ENCODE assay signal across 9 mouse cellular contexts in genomic region chr4:104218765-104219164, GRCm38 (mm10).
DNase-seq lines count a peak whose midpoint lies in the region; ATAC-seq and TF ChIP-seq lines count a peak whose summit lies in the region.
"Had no signal": no experiment of that assay in that cellular context is flagged by ENCODE, and none has a peak within 500 bp of the region (broad histone marks: within the 10 kb centered on the region; RNA-seq: fewer than 3 reads in every experiment).

No protein-coding gene starts in this region.

- DNase-seq in adrenal gland, adult 2 months = peak; percentile 9
- no peak for DNase-seq in adrenal gland, postnatal 25 days
- DNase-seq in kidney, adult 11 months = peak; percentile 57
- no peak for DNase-seq in midbrain, postnatal 0 days (ENCODE audit: low spot score)
- peak; percentile 75 for DNase-seq in liver, postnatal 0 days

- H3K9me3 ChIP-seq in kidney, embryonic 16.5 days (ENCODE audit: low read length) = no peaks in the 10 kb centered on the region
- H3K9me3 ChIP-seq in midbrain, embryonic 15.5 days = no peaks in the 10 kb centered on the region
- no peaks in the 10 kb centered on the region for H3K9me3 ChIP-seq in midbrain, postnatal 0 days (ENCODE audit: low read length)
- H3K9me3 ChIP-seq in liver, postnatal 0 days (ENCODE audit: low read length) = no peaks in the 10 kb centered on the region
- H3K9me3 ChIP-seq: heart, embryonic 12.5 days had no signal

- H3K4me2 ChIP-seq in kidney, embryonic 16.5 days (replicated peaks; ENCODE audit: low read depth, low read length) = no peak overlapping the region
- H3K4me2 ChIP-seq in midbrain, embryonic 15.5 days = no peak overlapping the region
- H3K4me2 ChIP-seq in midbrain, postnatal 0 days (ENCODE audit: low read depth, low read length, poor library complexity, severe bottlenecking) = no peak overlapping the region
- no peak overlapping the region for H3K4me2 ChIP-seq in liver, postnatal 0 days (ENCODE audit: low read depth, low read length)
- H3K4me2 ChIP-seq: heart, embryonic 12.5 days had no signal

- H3K4me3 ChIP-seq in kidney, embryonic 16.5 days (ENCODE audit: low read length) = no peak overlapping the region
- H3K4me3 ChIP-seq in midbrain, embryonic 15.5 days = no peak overlapping the region
- H3K4me3 ChIP-seq in midbrain, postnatal 0 days (ENCODE audit: low read depth, low read length) = no peak overlapping the region
- no peak overlapping the region for H3K4me3 ChIP-seq in liver, postnatal 0 days (ENCODE audit: low read depth, low read length)
- H3K4me3 ChIP-seq: heart, embryonic 12.5 days had no signal

- no peaks in the 10 kb centered on the region for H3K36me3 ChIP-seq in kidney, embryonic 16.5 days (ENCODE audit: insufficient read depth, low read length)
- H3K36me3 ChIP-seq in midbrain, embryonic 15.5 days (replicated peaks) = no peaks in the 10 kb centered on the region
- no peaks in the 10 kb centered on the region for H3K36me3 ChIP-seq in midbrain, postnatal 0 days (ENCODE audit: insufficient read depth, low read length)
- no peaks in the 10 kb centered on the region for H3K36me3 ChIP-seq in liver, postnatal 0 days (replicated peaks; ENCODE audit: insufficient read depth, low read length)
- H3K36me3 ChIP-seq: heart, embryonic 12.5 days had no signal

- H3K4me1 ChIP-seq in kidney, embryonic 16.5 days (ENCODE audit: insufficient read depth, low read length) = no peaks in the 10 kb centered on the region
- peaks cover 41% of the 10 kb centered on the region for H3K4me1 ChIP-seq in midbrain, embryonic 15.5 days
- peaks cover 12% of the 10 kb centered on the region; the same call in 1 of the 2 replicates for H3K4me1 ChIP-seq in midbrain, postnatal 0 days (ENCODE audit: insufficient read depth, low read length)
- peaks cover 11% of the 10 kb centered on the region; the same call in 1 of the 2 replicates for H3K4me1 ChIP-seq in liver, postnatal 0 days (ENCODE audit: insufficient read depth)

- TF ChIP-seq CTCF in midbrain, postnatal 0 days (IDR thresholded peaks at IDR 0.05) = no peak
- no peak for TF ChIP-seq CTCF in liver, postnatal 0 days (IDR thresholded peaks at IDR 0.05; ENCODE audit: low read depth)

- H3K27me3 ChIP-seq in kidney, embryonic 16.5 days (ENCODE audit: insufficient read depth, low read length) = no peaks in the 10 kb centered on the region
- H3K27me3 ChIP-seq in midbrain, embryonic 15.5 days (replicated peaks) = no peaks in the 10 kb centered on the region
- no peaks in the 10 kb centered on the region for H3K27me3 ChIP-seq in midbrain, postnatal 0 days (ENCODE audit: insufficient read depth, low read length)
- no peaks in the 10 kb centered on the region for H3K27me3 ChIP-seq in liver, postnatal 0 days (ENCODE audit: insufficient read depth, low read length)

- ATAC-seq in kidney, embryonic 16.5 days (ENCODE audit: low FRiP score, low TSS enrichment) = no peak
- no peak for ATAC-seq in midbrain, embryonic 15.5 days (replicated peaks)
- no peak for ATAC-seq in midbrain, postnatal 0 days (ENCODE audit: low FRiP score)
- peak; percentile 96 for ATAC-seq in liver, postnatal 0 days
- no peak for ATAC-seq in inflammation-experienced regulatory T-cells, adult 6 months

- TF ChIP-seq EP300 in liver, postnatal 0 days (IDR thresholded peaks at IDR 0.05; ENCODE audit: low read depth) = 0 out of 2 replicates have a peak, but pooled peaks have one; percentile 18

- 62% methylated on average over 6 of the region's 6 CpGs for WGBS in kidney, embryonic 16.5 days
- WGBS in midbrain, embryonic 15.5 days = 52% methylated on average over 6 of the region's 6 CpGs
- WGBS in midbrain, postnatal 0 days = 52% methylated on average over 6 of the region's 6 CpGs
- WGBS in liver, postnatal 0 days (ENCODE audit: insufficient replicate concordance) = 34% methylated on average over 6 of the region's 6 CpGs

- H3K9ac ChIP-seq in kidney, embryonic 16.5 days (replicated peaks; ENCODE audit: low read length) = no peak overlapping the region
- no peak overlapping the region for H3K9ac ChIP-seq in midbrain, embryonic 15.5 days
- H3K9ac ChIP-seq in midbrain, postnatal 0 days (replicated peaks; ENCODE audit: low read length, poor library complexity, severe bottlenecking) = no peak overlapping the region
- H3K9ac ChIP-seq in liver, postnatal 0 days (replicated peaks) = no peak overlapping the region
- H3K9ac ChIP-seq: heart, embryonic 12.5 days had no signal

- no peak overlapping the region for H3K27ac ChIP-seq in kidney, embryonic 16.5 days (ENCODE audit: low read length)
- 0 out of 2 replicates have a peak overlapping the region, but pooled peaks have one; percentile 3 for H3K27ac ChIP-seq in midbrain, embryonic 15.5 days
- H3K27ac ChIP-seq in midbrain, postnatal 0 days (ENCODE audit: low read depth, low read length) = no peak overlapping the region
- H3K27ac ChIP-seq in liver, postnatal 0 days (ENCODE audit: low read depth) = peak overlapping the region; percentile 76

Comparison
In these comparisons a context has a peak if more than half of its experiments do, and no peak if none do; other contexts are left out.
1. DNase-seq: peak in adrenal gland, adult 2 months (single experiment), kidney, adult 11 months (single experiment) and liver, postnatal 0 days (single experiment); none in adrenal gland, postnatal 25 days (single experiment) and midbrain, postnatal 0 days (single experiment).
2. H3K27ac ChIP-seq: peak in midbrain, embryonic 15.5 days (single experiment) and liver, postnatal 0 days (single experiment); none in kidney, embryonic 16.5 days (single experiment) and midbrain, postnatal 0 days (single experiment).